Mouse (Mus musculus): Measurements from ENCODE around the gene Olfr177. TPM values are rescaled to one million over a fixed set of nuclear protein-coding genes. Genes with fewer than 3 reads are reported as not detected.

The Olfr177 gene
- total RNA-seq (2021): not detected
- long read RNA-seq, experiment 1: 0 reads
- long read RNA-seq, experiment 2: 0 reads

- DNase-seq (ENCODE audit: low spot score in 2 of 2): no peak
Measured at GRCm38 (mm10) chr16:58874668-58875067, at the start of gene Olfr177. TSS of gene Olfr177 (minus strand) at chr16:58874768.

- DNase-seq (ENCODE audit: low spot score in 2 of 2): no peak
Measured at GRCm38 (mm10) chr16:58891963-58892362, 17.4 kb upstream of the Olfr177 start, which contains the start of gene Olfr178. TSS of gene Olfr178 (minus strand) at chr16:58892063.

GRCm38 (mm10) chr16:58884416-58884815 is 9.8 kb upstream of the Olfr177 start:
- no peak for DNase-seq (ENCODE audit: low spot score in 2 of 2)

DNA sequence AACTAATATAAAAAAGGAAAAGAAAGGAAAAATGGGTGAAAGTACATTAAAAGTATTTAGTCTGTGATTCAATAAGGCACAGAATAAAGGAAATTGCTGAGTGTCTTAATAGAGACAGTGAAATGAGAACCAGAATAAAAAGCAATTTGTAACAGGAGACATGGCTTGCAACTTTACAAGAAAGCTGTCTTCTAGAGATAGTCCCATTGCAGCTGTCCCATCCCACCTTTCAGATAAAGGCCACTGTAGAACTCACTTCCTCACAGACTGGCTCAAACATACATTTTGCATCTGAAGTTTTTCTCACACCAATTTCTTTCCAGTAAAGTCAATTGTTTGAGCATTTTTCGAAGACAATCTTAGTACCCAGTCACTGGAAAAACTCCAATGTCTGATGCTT is 13.1 kb downstream of the Olfr177 start:
- no peak for DNase-seq (ENCODE audit: low spot score in 2 of 2)

- DNase-seq (ENCODE audit: low spot score in 2 of 2): no peak
Measured at GRCm38 (mm10) chr16:58860032-58860737, 14.4 kb downstream of the Olfr177 start.

- no peak for DNase-seq (ENCODE audit: low spot score in 2 of 2)
Measured at GRCm38 (mm10) chr16:58826732-58827319, 47.7 kb downstream of the Olfr177 start, which contains the start of gene Olfr175-ps1. TSS of gene Olfr175-ps1 (minus strand) at chr16:58826782.

Other genes starting within 250 kb of the Olfr177 start
- gene E330017A01Rik, start 236.0 kb downstream of the Olfr177 start, total RNA-seq (2021): not detected
- 10 to 100 TPM; 38.9 to 40.6 TPM for gene Cpox, start 204.5 kb downstream of the Olfr177 start, total RNA-seq (2021)
- gene Gpr15, start 155.7 kb downstream of the Olfr177 start, total RNA-seq (2021): not detected
- gene Cldnd1, start 146.9 kb downstream of the Olfr177 start, total RNA-seq (2021): 100 to 1,000 TPM in 1 of 2 experiments, 10 to 100 TPM in 1; 95.6 to 108 TPM
- not detected for gene Olfr172, start 111.6 kb downstream of the Olfr177 start, total RNA-seq (2021)
- gene Olfr173, start 74.5 kb downstream of the Olfr177 start, total RNA-seq (2021): not detected
- gene Olfr175-ps1, start 48.0 kb downstream of the Olfr177 start, total RNA-seq (2021): not detected
- not detected for gene Olfr178, start 17.3 kb upstream of the Olfr177 start, total RNA-seq (2021)
- gene Olfr181, start 54.0 kb upstream of the Olfr177 start, total RNA-seq (2021): not detected
- not detected for gene Olfr180, start 54.6 kb upstream of the Olfr177 start, total RNA-seq (2021)
- gene Olfr183, start 120.6 kb upstream of the Olfr177 start, total RNA-seq (2021): not detected
- not detected for gene Olfr186, start 155.5 kb upstream of the Olfr177 start, total RNA-seq (2021)
- gene Olfr187, start 165.0 kb upstream of the Olfr177 start, total RNA-seq (2021): not detected
- not detected for gene Olfr190, start 203.2 kb upstream of the Olfr177 start, total RNA-seq (2021)
- gene Olfr191, start 215.1 kb upstream of the Olfr177 start, total RNA-seq (2021): not detected
- gene Olfr193, start 237.1 kb upstream of the Olfr177 start, total RNA-seq (2021): not detected
- not detected for gene Olfr194, start 246.3 kb upstream of the Olfr177 start, total RNA-seq (2021)

All from left cerebral cortex, adult 18-20 months (tissue).